Mouse (Mus musculus) lung, postnatal 4 days (tissue): Measurements from ENCODE around the gene Gm21915.
A peak's percentile ranks its signal among the peaks of the same experiment; 100 is the strongest.

Experiments used
- DNase-seq, 2 experiments: peaks; one replicate each; pipeline ENCODE4 v3.0.0; 2021

Gm21915 gene

DNA sequence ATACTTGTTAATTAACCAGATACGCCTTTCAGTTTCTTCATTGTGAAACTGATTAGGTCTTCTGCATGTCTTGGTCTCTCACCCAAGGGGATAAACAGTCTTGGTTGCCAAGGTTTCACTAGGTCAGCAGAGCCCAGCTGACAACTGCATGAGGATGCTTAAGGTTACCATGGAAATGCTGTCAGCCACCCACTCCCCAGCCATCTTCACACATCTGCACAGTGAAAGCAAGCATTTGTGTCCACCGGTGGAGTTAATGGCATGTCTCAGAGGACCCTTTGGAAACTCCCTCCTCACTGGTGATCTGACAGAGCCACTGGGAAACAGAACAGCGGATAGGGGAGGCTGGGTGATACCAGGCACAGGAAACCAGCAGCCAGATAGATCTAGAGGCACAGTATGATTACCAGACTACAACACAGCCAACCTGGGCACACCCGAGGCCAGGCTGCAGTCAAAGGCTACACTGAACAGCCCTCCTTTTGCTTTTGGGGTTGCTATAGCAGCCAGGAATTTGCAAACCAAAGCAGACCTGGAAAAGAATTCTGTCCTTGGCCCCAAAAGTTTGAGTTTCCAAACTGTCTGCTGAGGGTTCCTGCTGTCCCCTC, 1.0 kb downstream of the Gm21915 start:
- DNase-seq, result no peak

DNA sequence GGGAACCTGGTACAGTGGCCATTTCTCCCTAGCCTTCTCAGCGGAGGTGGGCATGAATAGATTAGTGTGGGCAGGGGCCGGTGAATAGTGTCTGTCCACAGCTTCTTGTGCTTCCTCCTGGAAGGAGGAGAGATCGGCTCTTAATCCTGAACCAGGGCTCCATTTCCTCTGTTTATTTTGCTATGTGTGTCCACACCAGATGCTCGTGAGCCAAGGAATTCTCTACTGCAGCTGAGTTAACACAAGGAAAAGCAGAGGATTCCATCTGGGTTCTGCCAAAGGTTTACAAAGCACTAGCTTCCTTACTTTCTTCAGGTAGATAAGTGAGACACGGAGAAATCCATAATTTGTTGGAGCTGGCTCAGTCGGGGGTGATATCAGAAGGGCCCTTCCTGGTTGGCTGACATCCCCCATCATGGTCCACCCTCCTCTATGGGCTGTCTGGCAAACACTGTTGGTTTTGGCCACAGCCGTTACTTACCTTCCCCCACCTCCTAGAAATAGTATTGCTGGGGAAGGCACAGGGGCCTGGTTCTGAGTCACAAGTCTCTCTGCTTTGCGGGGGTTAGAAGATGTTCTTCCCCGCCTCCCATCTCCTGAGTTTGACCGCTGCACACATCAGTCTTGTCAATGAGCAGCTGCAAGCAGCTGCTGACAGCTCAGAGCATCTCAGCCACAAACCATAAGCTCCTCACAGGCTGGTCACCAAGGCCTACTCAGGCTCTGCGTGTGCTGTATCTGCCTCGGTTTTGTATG, 5.0 kb downstream of the Gm21915 start:
- peak in 1 of 2 experiments; percentile 62 for DNase-seq

DNA sequence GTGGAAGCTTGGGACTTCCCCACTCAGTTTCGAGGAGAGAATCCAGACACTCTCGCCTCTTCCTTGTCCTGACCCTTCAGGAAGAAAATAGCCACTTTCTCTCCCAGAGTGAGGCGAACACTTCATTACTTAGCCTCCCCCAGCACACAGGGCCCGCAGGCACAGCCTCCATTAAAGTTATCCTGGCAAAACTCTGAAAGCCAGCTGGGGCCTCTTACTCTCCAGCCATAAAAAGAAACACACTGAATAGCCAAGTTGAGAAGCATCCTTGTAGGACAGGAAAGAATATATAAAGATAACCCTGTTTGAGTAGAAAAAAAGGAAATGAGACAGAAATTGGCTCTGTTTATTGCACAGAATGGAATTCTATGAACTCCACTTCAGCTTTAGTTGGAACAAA, 8.2 kb downstream of the Gm21915 start:
- no peak for DNase-seq

DNA sequence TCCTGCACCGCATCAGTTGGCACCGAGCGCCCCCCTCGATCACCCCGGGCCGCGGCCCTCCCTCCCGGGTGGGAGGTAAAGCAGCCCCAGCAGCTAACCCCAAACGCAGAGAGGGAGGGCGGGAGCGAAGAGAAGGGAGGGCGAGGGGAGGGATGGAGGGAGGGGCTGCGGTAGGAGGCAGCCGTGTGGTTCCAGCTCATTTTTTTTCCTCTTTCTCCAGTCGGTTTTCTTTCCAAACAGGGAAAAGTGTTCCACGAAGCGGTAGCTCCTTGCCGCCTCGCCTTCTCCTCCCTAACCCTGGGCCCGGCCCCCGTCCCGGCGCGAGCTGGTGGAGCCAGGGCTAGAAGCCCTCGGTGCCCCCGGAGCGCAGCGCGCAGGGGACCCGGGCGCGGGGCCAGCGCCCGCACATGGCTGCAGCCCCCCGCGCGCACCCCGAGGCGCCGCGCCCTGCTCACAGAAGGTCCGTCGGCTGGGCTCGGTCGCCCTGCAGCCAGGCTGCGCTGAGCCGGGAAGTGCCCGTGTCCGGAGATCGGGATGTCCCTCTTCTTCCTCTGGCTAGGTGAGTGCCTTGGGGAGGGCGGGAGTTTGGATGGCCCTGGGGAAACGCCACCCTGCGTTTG, 15.5 kb downstream of the Gm21915 start, which contains the start of gene Clmp:
Gene Clmp, plus strand, starts transcription at position 162 of the 620 bp plus-strand sequence.
- DNase-seq, result peak; percentile 33 to 59

DNA sequence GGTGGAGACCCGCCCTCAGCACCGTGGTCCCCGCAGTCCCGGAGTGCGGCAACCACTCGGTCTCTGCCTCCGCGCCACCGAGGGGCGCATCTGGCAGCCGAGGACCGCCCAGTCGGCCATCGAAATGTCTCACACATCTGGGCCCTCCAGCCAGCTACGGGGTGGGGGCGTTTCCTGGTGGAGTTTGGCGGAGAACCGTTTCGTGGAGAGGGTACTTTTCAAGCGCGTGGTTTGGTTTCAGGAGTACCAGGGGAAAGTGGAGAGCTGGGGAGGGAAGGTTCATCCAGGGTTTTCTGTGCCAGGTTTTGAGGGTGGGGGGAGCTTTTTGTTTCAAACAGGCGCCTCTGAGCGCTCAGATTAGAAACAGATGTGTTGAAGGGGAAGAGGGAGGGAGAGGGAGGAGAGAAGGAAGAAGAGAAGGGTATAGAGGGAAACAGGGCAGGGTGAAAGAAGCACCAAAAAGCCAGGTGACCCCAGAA, 16.0 kb downstream of the Gm21915 start:
- no peak for DNase-seq

DNA sequence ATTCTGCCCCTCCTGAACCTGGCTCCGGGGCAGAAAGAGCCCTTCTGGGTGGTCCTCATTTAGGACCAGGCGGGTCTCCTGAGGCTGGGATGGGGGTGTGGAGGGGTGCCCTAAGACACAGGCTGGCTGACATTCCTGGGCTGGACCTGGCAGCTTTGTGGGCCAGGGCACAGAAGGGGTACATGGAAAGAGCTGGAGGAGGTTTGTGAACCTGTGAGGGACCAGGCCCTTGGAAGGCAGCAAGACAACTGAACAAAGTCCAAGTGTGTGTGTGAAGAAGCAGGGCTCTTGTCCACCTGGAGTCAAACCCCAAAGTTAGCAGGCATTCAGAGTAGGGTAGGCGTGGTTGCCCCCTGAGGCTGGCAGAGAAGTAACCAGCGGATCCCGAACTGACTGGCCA, 16.6 kb downstream of the Gm21915 start:
- DNase-seq, result no peak

DNA sequence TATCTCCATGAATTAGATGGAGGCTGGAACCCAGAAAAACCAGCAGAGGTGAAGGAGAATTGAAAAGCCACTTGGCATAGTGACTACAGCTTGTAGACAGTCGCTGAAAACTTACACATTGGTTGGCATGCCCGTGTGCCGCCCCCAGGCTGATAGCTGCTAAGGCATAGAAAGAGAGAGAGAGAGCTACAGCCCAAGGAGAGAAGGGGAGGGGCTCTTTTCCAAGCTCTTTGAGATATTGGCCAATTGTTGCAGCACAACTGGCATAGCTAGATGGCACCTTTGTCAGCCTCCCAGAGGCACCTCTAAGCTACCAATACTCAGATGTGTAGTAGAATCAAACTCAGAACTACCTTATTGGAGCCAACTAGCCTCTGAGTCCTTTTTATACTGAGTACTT, 17.1 kb downstream of the Gm21915 start:
- no peak for DNase-seq

DNA sequence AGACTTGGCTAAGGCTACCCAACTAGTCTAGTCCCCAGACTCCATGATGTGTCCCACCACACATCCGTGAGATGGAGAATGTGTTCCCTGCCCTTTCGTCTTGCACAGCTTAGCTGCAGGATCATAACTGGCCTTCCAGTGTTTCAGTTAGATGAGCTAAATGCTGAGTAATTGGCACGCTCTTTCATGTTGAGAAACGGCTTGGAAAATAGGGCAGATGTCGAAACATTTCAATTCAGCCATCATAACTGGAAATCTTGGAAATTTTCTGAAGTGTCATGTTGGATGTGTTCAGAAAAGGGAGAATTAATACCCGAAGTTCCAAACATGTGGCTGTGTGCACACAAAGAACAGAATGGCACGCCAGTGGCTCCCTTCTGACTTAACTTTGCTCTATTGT, 20.1 kb downstream of the Gm21915 start:
- DNase-seq, result no peak

DNA sequence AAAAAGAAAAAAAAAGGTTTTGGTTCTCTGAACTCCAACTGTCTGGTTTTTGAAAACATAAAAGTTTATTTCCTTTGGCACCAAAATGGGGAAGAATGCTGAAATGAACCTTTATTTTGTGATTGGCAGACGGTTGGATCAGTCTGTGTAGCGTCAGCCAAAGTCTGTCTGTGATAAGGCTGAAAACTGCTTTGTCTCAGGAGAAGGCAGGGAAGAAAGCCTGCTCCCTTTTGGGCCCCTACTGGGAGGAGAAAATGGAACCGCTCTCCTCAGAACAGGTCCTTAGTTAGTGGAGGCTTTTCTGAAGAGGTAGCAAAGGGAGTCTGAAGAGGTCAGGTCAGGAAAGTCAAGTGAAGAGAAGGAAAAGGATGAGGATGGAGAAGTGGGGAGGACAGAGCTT, 22.6 kb downstream of the Gm21915 start:
- DNase-seq, result no peak

DNA sequence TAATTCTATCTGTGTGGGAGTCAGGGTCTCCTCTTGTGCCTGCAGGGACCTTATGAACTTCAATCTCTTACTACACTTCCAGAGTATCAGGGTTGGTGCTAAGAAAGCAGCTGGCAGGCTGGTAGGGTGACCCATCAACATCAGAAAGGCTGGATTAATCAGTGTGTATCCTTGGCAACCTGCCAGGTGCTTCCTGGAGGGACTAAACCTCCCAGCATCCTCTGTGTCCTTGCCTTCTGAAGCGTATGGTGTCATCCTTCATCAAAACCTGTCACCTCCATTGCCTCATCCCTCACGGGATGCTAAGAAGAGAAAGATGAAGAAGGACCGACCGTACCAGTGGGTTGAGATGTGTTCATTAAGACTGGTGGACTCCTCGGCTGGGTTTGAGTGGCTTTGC, 23.4 kb downstream of the Gm21915 start:
- no peak for DNase-seq

DNA sequence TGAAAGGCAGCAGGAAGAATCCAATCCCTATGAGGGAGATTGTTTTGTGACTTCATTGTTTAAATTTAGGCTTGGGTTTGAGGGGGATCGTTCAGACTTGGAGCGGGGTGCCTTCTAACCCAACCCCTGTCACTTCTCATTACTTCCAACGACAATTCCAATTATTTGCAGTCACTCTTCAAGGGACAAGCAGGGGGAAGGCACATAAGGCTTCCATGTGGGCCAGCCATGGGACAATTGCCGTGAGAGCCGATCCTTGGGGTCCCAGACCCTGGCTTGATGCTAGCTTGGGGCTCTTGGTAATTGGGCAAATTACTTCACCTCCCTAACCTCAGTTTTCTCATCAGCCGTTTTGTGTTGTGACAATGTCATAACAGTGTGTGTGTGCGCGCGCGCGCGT, 23.9 kb downstream of the Gm21915 start:
- no peak for DNase-seq

DNA sequence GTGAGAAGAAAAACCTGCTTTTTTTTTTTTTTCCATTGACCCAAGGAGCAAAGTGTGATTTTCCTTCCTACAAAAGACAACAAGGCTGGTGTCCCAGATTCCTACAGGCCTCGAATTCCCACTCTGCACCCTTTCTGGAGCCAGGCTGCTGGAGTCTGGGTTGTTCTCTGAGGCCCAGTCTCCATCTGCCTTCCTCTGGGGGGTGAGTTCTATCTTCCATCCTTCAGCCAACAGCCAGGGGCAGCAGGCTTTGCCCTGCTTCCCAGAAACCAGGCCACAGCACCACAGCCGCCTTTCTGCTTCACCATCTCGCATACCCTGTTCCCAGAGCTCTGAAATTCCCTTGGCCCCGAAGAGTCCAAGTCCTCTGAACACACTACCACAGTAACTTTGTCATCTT, 25.7 kb downstream of the Gm21915 start:
- no peak for DNase-seq

DNA sequence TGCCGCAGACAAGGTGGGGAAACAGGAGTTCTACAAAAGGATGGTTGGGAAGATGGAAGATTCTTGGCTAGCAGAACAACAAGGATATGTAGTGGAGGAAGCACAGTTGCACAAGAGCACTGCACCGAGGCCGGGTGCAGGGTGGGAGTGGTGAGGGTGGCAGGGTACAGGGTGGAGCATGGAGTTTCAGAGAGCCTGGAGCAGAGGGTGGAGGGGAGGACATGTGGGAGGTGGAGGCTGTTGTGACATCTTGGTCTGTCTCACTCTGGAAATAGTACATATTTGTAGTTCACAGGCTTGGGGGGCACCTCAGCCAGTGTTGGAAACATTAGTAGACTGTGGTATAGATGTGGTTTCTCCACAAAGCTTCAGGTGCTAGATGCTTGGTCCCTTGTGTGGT, 28.8 kb downstream of the Gm21915 start:
- DNase-seq, result no peak

DNA sequence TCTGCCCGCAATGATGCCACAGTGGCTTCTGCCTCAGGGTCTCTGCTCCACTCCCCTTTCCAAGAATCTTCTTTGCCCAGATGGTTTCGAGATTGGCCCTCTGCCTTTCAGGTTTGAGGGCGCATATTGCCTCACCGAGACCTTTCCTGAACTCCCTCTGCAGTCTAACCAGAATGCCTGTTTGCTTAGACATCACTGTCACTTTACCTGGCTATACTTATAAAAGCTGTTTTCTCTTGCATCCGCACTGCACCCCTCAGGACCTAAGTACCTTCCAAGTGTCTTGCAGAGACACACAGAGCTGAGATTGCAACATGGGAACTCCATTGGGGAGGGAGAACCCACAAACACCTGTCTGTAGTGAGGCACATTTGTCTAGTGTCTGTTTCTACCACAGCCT, 29.8 kb downstream of the Gm21915 start:
- DNase-seq, result no peak

DNA sequence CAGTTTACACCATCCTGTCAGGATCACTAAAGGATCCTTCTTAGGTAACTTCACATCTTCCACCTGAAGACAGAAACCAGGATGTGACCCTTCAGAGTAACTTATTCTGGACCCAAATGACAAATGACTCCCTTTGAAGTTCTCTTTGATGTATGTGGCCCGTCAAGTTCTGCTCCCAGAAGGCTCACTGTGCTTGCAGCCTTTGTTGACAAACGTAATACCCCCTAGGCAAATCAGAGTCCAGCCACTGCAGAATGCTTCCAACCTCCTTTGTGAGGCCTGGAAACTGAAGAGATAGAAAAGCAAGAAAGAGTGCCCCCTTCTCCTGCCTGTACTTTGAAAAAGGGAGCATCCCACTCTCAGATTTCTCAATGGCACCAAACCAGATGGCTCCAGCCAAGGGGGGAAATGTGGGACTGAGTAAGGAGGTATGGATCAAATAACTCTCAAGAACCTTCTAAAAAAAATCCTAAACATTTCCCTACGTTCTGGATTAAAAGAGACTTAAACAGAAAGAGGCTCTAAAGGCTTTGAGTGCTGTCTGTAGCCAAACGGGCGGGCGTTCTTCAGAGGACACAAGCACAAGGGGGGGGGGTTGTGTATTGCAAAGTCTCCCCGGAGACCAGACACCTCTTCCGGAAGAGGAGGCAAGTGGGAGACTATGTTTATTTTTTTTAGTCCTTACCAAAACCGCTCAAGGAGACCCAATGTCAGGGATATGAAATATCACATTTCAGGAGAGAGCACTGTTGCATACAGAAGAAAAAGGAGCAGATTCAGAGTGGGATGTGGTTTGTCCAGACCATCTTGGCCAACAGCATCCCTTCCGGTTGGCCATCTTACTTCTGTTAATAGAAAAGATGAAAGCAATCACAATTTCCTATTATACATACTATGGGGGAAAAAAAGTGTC, 34.2 kb downstream of the Gm21915 start:
- DNase-seq, result no peak

DNA sequence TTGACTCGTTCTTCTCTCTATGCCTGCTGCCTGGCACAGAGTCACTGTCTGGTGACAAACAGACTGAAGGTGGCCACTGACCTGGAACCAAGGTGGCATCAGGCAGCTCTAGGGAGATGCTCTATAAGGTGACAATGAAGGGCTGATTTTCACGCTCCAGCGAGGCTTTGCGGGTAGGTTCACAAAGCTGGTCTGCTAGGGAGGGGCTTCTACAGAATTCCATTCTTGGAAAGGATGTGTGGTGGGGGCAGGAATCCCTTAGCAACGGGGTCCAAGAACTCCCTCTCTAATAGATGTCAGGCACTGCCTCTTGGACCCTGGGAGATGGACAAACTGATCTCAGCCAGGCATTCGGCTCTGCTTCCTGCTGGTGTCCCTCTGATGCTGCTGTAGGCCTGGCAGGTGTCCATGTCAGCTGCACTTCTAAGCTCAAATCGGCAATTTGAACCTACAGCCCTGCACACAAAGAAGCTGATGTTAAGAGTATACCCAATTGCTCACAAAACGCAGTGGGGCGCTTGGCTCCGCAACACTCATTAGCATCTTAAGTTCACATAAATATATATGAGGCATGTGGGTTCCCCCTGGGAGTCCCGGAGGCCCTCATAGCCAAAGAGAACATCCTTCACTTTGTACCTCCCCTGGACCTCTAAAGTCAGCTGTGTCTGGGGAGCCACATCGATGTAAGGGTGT, 38.2 kb downstream of the Gm21915 start:
- no peak for DNase-seq

DNA sequence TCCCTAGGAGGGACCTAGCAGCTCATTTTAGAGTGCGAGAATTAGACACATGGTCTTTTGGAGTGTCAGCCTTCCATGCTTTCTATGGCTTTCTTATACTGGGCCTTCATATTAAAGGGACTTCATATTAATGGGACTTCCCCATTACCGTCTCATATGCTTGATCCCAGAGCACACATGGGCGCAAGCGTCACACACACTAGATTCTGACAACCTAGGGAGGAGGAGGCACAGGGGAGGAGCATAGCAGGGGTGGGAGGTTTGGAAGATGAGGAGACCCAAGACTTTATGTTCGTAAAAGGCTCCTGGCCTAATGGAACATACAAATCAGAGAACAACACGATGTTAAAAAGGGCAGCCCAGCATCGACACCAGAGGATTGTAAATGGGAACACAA, 38.7 kb downstream of the Gm21915 start:
- DNase-seq, result no peak

DNA sequence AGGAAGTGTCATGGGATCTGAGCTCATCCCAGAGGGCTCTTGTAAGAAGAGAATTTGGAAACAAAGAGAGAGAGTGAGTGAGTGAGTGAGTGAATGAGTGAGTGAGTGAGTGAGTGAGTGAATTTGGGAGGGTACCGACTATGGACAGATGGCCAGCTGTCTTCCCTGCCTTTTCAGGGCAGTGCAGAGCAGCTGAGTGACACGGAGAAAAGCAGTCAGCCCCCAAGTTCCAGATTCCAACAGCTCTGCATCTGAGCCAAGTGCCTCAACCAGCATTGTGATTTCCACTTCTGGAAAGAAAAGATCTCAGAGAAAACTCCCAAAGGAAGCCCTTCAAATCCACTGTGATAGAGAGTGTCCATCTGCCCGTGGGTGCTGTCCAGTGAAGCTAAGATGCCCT, 39.2 kb downstream of the Gm21915 start:
- no peak for DNase-seq

DNA sequence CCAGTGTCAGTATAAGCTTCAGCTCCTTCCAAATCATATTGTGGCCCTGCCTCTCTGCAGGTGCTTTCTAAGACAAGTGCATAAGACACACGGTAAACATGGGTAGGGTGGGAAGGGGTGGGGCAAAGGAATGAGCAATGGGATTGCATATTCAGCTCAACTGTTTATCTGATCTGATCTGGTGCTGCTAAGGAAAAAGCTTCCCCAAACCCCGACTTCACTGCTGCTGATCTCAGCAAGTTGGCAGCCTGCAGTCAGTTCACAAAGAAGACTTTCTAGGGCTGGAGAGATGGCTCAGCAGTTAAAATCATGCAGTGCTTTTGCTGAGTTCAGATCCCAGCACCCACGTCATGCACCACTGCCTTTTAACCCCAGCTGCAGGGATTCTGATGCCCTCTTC, 39.6 kb downstream of the Gm21915 start:
- no peak for DNase-seq

DNA sequence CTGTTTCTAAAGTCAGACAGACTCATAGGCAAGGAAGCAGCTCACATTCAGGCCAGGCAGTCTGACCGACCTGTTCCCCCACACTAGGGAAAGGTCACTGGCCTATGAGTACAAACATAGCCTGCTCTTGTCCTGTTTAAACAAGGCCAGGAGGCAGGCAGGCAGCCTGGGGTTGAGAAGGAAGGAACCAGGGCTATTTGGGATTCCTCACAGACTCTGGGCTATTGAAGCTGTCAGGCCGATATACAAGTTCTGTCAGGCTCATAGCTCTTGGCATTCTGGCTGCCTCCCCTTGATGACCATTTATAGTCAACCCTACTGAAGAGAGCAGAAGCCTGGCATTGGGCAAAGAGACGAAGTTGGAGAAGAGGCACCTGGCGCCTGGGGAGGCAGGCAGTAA, 41.2 kb downstream of the Gm21915 start:
- DNase-seq, result no peak

DNA sequence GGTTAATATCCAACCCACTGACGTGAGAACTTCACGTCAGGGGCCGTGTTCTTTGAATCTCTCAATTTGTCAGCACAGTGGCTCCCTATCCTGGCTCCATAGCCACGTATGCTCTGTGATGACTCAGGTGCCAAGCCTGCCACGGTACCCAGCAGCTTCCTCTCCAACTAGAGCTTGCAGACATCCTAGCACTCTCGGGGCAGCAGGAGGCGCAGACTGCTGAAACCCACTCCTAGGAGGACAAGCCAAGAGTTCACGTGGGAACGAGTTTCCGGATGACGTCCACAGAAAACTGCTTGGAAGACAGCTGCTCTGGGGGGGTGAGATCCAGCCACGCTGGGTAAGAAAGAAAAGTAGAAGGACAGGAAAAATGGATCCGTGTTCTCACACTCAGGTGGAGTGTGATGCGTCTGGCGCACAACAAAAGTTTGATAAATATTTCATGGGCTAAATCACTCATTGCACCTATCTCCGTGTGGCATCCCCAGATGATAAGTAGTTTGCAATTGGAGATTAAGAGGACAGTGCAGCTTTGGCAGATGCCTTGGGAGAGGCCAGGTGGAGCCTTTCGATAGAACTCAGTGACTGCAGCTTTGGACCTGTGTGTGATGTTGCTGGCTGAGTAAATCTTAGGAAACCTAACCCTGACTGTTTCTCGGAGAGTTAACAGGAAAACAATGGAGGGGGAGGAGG, 46.9 kb downstream of the Gm21915 start:
- no peak for DNase-seq

DNA sequence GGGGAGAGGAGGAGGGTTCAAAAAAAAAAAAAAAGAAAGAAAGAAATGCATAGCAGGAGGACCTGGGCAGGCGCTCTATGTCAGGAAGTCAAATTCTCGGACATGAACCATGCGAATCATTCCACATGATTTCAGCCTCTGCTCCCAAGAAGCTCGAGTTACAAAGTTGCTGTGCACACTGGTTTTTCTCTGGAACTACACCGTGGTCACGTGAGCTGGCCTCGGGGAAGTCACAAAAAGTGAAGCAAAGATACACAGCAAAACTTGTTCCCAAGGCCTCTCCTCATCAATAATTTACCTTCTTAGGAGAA, 47.4 kb downstream of the Gm21915 start:
- DNase-seq, result no peak
